Mouse (Mus musculus): Measurements from ENCODE around the gene Cx3cr1. TPM values are rescaled to one million over a fixed set of nuclear protein-coding genes. Genes with fewer than 3 reads are reported as not detected.

Cx3cr1 gene
- polyA plus RNA-seq, 1 experiment from 2014 or later: 6.1 TPM

Other genes with a start within 250 kb of the Cx3cr1 start
- gene Scn11a, start 244.4 kb downstream of the Cx3cr1 start, polyA plus RNA-seq (2016; fragmentation: Nextera tagmentation; extraction: Ambion mirVana): 0.13 and 0.14 TPM in 2 replicates
- 71.3 and 72.2 TPM in 2 replicates for gene Wdr48, start 175.0 kb downstream of the Cx3cr1 start, polyA plus RNA-seq (2016; fragmentation: Nextera tagmentation; extraction: Ambion mirVana)
- gene Gorasp1, start 132.3 kb downstream of the Cx3cr1 start, polyA plus RNA-seq (2016; fragmentation: Nextera tagmentation; extraction: Ambion mirVana): 27.9 and 29.2 TPM in 2 replicates
- 0.43 and 0.47 TPM in 2 replicates for gene Ttc21a, start 132.3 kb downstream of the Cx3cr1 start, polyA plus RNA-seq (2016; fragmentation: Nextera tagmentation; extraction: Ambion mirVana)
- gene Csrnp1, start 85.2 kb downstream of the Cx3cr1 start, polyA plus RNA-seq (2016; fragmentation: Nextera tagmentation; extraction: Ambion mirVana): 3.1 and 4.8 TPM in 2 replicates
- gene Xirp1, start 46.3 kb downstream of the Cx3cr1 start, polyA plus RNA-seq (2016; fragmentation: Nextera tagmentation; extraction: Ambion mirVana): 0.04 and 0.38 TPM in 2 replicates
- gene Ccr8, start 22.2 kb upstream of the Cx3cr1 start, polyA plus RNA-seq (2016; fragmentation: Nextera tagmentation; extraction: Ambion mirVana): not detected in 2 replicates
- 43.4 and 46.3 TPM in 2 replicates for gene Slc25a38, start 40.5 kb upstream of the Cx3cr1 start, polyA plus RNA-seq (2016; fragmentation: Nextera tagmentation; extraction: Ambion mirVana)
- 1,445 and 1,457 TPM in 2 replicates for gene Rpsa, start 57.8 kb upstream of the Cx3cr1 start, polyA plus RNA-seq (2016; fragmentation: Nextera tagmentation; extraction: Ambion mirVana)
- gene Mobp, start 79.8 kb upstream of the Cx3cr1 start, polyA plus RNA-seq (2016; fragmentation: Nextera tagmentation; extraction: Ambion mirVana): 0.53 and 0.93 TPM in 2 replicates
- gene Myrip, start 231.6 kb upstream of the Cx3cr1 start, polyA plus RNA-seq (2016; fragmentation: Nextera tagmentation; extraction: Ambion mirVana): 0.18 and 0.27 TPM in 2 replicates

Measured in embryonic facial prominence, embryonic 10.5 days (tissue).